Mouse (Mus musculus) cerebral cortex, adult 2 months (tissue): Measurements from ENCODE around the gene P2rx6.

Source experiments
- WGBS: fragments of 180-500 bp; shearing (Covaris S2); methylation state at CpG from one replicate; pipeline ENCODE4 v1.1.7; 2018; 5-methylcytosine and 5-hydroxymethylcytosine counted together

The P2rx6 gene

GRCm38 (mm10) chr16:17561751-17562208, at the start of gene P2rx6:
Gene P2rx6 (plus strand): TSS chr16:17561885.
- 4% methylated on average over 10 of the region's 10 CpGs for WGBS

DNA sequence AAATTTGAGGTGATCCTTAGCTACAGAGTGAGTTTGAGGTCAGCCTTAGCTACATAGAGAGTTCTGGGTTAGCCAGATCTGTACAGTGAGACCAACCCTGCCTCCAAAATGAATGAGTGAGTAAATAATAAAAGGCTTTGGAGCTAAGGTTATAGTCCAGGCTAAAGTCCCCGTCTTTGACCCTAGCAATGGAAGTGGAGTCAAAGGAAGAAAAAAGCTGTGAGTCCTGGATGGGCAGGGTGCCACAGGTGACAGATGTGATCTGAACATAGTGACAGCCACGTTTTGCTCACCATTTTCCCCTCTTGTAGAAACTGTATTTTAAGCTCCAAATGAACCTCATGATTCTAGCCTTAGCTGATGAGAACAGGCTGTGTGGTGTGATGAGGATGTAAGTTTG, 42.8 kb upstream of the P2rx6 start:
- WGBS, result 67% methylated on average over 2 of the region's 2 CpGs

DNA sequence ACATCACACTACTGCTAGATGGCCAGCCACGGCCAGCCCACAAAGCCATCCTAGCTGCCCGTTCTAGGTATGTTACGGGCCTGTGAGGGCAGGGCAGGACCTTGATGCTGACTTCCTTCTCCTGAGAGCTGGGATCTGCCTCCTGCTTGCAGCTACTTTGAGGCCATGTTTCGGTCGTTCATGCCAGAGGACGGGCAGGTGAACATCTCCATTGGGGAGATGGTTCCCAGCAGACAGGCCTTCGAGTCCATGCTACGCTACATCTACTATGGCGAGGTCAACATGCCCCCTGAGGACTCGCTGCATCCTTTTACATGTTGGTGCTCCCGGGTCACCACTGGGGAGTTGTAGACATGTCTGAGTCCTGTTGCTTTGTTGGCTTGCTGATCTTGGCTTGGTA, 37.5 kb upstream of the P2rx6 start:
- WGBS, result 93% methylated on average over 11 of the region's 11 CpGs

GRCm38 (mm10) chr16:17525524-17525923, 36.2 kb upstream of the P2rx6 start:
- WGBS, result 58% methylated on average over 3 of the region's 3 CpGs

GRCm38 (mm10) chr16:17526223-17526622, 35.5 kb upstream of the P2rx6 start:
- 88% methylated on average over 6 of the region's 6 CpGs for WGBS

- 69% methylated on average over 13 of the region's 13 CpGs for WGBS
These were observed 33.4 kb upstream of the P2rx6 start for GRCm38 (mm10) chr16:17528276-17528675.

- 10% methylated on average over 17 of the region's 17 CpGs for WGBS
These were observed 31.6 kb upstream of the P2rx6 start for GRCm38 (mm10) chr16:17529981-17530586.

GRCm38 (mm10) chr16:17530640-17531288, 30.9 kb upstream of the P2rx6 start, which contains the start of gene Thap7:
Gene Thap7 (minus strand): TSS chr16:17531136.
- WGBS, result under 1% methylated on average over 67 of the region's 67 CpGs

DNA sequence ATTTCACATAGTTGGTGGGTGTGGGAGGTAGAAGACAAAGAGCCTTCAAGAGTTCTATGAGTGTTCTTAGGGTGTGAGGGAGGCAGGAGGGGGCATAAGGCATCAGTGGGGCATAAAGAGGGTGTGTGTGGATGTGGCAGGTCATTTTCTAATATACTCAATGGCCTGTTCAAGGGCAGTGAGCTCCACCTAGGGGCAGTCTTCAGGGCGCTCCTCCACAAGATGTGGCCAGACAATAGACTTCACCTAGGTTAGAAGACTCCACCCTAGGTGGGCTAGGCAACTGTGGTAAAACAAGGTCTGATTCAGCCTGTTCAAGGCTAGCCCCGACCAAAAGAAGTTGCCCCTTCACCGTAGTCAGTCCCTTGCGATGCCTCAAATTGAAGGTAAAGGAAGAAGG, 29.4 kb upstream of the P2rx6 start:
- WGBS, result 62% methylated on average over 4 of the region's 4 CpGs

GRCm38 (mm10) chr16:17532676-17533329, 28.9 kb upstream of the P2rx6 start:
- 74% methylated on average over 14 of the region's 14 CpGs for WGBS

GRCm38 (mm10) chr16:17536584-17536983, 25.1 kb upstream of the P2rx6 start:
- 89% methylated on average over 3 of the region's 3 CpGs for WGBS

GRCm38 (mm10) chr16:17542632-17543031, 19.1 kb upstream of the P2rx6 start:
- WGBS, result 42% methylated on average over 2 of the region's 2 CpGs

DNA sequence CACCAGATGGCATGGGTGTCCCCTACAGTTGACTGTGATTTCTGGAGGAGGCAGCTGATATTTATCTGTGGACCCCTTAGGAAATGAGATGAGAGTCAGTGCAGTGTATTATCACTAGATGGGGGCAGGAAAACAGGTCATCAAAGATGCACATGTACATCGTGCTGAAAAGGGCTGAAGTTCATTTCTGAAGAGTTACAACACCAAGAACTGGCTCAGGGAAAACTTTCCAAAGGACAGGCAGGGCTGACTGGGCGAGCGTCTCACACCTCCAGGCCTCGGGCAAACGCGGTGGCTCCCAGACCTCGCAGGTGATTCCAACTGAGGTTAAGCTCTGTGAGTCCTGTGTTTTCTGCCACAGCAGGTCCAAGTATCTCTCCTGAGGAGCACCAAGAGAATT, 8.8 kb upstream of the P2rx6 start:
- WGBS, result 90% methylated on average over 7 of the region's 7 CpGs

DNA sequence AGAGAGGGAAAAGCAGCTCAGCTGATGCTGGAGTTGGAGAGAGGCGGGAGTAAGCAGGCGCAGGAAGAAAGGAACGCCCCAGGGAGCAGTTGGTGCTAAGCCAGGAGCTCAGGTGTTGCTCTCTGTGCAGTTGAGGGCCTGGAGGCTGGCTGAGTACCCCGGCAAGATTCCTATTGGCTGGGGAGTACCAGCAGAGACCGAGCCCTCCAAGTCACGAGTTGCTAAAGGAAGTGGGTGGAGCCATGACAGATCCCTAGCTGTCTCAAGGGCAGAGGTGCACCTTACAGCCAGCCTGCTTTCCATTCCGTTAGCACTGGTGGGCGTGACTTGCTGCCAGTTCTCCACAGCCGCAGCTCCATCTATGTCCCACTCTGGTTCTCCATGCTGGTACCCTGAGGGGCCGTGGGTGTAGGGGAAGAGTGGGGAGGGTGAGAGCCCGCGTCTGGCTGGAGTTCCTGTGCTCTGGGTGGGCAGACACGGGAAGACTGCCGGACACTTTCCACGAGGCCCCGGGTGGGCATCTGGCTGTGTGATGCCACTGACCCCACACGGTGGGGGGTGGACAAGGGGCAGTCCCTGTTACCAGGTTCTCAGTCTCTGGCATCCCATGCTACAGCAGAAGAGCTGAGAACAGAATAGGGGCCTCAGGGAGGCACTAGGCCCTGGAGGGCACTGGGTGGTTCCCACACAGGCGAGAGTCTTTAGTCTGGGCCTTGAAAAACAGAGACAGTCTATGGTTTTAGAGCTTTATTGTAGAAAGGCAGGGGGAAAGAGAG, 7.6 kb upstream of the P2rx6 start:
- 10% methylated on average over 18 of the region's 18 CpGs for WGBS

DNA sequence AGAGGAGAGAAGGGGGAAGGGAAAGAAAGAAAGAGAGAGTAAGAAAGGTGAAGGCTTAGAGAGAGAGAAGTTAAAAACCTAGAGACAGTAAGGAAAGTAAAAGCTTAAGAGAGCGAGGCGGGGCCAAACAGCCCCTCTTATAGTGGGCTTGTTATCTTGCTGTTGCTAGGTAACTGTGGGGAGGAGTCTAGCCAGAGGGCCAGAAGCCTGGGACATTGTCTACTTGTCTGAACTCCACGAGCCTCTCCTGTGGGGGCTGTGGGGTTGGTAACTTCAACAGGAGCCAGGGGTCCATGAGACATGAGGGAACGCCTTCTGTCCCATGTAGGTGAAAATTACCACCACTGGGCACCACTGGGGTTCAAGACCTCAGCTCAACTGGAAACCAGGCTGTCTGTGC, 7.0 kb upstream of the P2rx6 start:
- 75% methylated on average over 4 of the region's 4 CpGs for WGBS

GRCm38 (mm10) chr16:17556180-17556579, 5.5 kb upstream of the P2rx6 start:
- WGBS, result 86% methylated on average over 4 of the region's 4 CpGs

GRCm38 (mm10) chr16:17556907-17557306, 4.8 kb upstream of the P2rx6 start:
- 39% methylated on average over 4 of the region's 4 CpGs for WGBS

DNA sequence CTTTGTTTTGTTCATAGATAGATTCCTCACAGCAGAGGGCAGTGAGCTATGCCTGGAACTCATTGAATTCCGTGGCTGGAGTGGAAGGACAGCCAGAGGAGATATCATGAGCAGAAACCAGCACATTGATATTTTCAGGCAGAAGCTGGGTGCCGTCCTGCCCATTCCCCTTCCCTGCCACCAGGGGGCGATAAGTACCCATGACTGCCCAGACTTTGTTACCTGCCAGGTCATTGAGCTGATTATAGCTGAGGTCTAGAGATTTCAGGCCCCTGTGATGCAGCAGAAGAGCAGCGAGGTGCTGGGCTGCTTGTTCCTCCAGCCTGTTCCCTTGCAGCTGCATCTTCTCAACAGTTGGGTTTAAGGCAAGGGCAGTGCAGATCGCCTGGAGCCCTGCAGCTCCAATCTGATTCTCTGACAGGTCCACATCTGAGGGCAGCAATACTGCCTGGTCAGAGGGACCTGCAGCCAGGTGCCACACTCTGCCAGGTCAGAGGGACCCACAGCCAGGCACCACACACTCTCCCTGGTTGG, 3.7 kb upstream of the P2rx6 start:
- WGBS, result 7% methylated on average over 5 of the region's 5 CpGs

GRCm38 (mm10) chr16:17558811-17559210, 2.9 kb upstream of the P2rx6 start:
- 7% methylated on average over 5 of the region's 5 CpGs for WGBS

DNA sequence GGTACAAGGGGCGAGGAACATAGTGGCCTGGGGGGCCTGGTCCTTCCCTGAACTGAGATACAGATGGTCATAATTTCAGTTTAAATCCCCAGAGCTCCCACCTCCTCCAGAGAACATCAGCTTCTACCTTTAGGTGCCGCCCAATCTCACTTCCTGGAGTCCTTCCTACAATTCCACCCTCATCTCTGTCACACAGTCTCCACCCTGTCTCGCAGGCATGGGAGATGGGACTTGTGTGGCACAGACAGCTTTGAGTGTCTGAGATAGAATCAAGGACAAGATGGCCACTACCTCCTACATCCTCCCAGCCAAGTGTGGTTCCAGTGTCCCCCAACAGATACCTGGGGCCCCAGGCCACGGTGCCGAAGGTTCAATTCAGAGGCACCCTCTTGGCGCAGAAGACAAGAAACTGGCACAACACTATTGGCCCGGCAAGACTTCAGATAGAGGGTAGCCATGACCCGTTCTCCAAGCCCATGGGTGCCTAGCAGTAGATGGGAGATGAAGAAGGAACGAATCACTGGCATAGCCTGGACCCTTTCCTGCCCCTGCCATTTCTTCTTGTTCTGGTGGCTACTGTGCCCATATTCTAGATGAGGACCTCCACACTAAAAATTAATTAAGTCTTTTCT, 2.2 kb upstream of the P2rx6 start:
- 73% methylated on average over 9 of the region's 9 CpGs for WGBS

GRCm38 (mm10) chr16:17561128-17561750, 446 bp upstream of the P2rx6 start, which contains the start of gene Lrrc74b:
Gene Lrrc74b (minus strand): TSS chr16:17561247.
- WGBS, result 7% methylated on average over 22 of the region's 22 CpGs
